Mouse (Mus musculus): ENCODE results near the gene Gapvd1.

DNA sequence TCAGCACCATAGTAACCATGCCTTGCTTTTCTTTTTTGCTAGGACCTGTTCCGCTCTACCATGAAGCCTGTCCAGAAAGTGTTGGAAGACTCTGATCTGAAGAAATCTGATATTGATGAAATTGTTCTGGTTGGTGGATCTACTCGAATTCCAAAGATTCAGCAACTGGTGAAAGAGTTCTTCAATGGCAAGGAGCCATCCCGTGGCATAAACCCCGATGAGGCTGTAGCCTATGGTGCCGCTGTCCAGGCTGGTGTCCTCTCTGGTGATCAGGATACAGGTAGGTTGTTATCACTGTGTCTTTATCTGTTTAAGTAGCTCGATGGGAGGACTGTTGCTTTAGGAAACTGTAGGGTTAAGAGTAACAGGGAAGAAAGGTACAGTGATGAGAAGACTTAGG is 19.5 kb upstream of the Gapvd1 start:
- TF ChIP-seq CTCF (IDR thresholded peaks at IDR 0.05; ENCODE audit: low read depth, low read length) (no peak), POLR2A (IDR thresholded peaks at IDR 0.05; ENCODE audit: insufficient read depth, low read length) (no peak), EP300 (IDR thresholded peaks at IDR 0.05; ENCODE audit: insufficient read depth, low read depth, low read length) (no peak)
